Mouse (Mus musculus) heart, postnatal 0 days (tissue): ENCODE measurements at regions not wholly inside any gene's neighbourhood (a gene's known extent, or its start where the extent isn't known, plus 50 kb on each side); places are given as distances from the start of the nearest gene placed in this dataset.

Experiments used
- ATAC-seq: fragments of 200-750 bp; cut with Nextera tagmentation; 2 replicates; pipeline ENCODE4 v1.8.0; 2017; ENCODE audit warnings: low read depth, moderate number of reproducible peaks, moderate library complexity; ENCODE audit not compliant: insufficient read depth
- DNase-seq: peaks from one replicate; pipeline ENCODE4 v3.0.0-alpha.2; 2016; ENCODE audit warnings: low spot score
- H3K27ac ChIP-seq: fragments of 300-500 bp; sonication (generic); 2 replicates; pipeline ENCODE4 v1.5.1; 2014; ENCODE audit warnings: low read depth, mild to moderate bottlenecking
- H3K27me3 ChIP-seq: fragments of 300-500 bp; sonication (generic); 2 replicates; pipeline ENCODE4 v1.6.1; 2014; ENCODE audit warnings: low read length, mixed read lengths; ENCODE audit not compliant: control insufficient read depth, insufficient read depth
- H3K36me3 ChIP-seq: fragments of 300-500 bp; sonication (generic); replicated peaks from 2 replicates; pipeline ENCODE4 v1.6.1; 2014; ENCODE audit warnings: low read length, mixed read lengths; ENCODE audit not compliant: control insufficient read depth, insufficient read depth
- H3K4me1 ChIP-seq: fragments of 300-500 bp; sonication (generic); 2 replicates; pipeline ENCODE4 v1.6.1; 2014; ENCODE audit warnings: antibody characterized with exemption; ENCODE audit not compliant: control insufficient read depth, insufficient read depth
- H3K4me2 ChIP-seq: fragments of 300-500 bp; sonication (generic); 2 replicates; pipeline ENCODE4 v1.6.1; 2014; ENCODE audit warnings: low read depth, mild to moderate bottlenecking, low read length, moderate library complexity
- H3K4me3 ChIP-seq: fragments of 300-500 bp; sonication (generic); 2 replicates; pipeline ENCODE4 v1.5.1; 2014; ENCODE audit warnings: low read depth, low read length
- H3K9ac ChIP-seq: fragments of 300-500 bp; sonication (generic); replicated peaks from 2 replicates; pipeline ENCODE4 v1.6.1; 2014; ENCODE audit warnings: low read depth, low read length, mixed read lengths
- H3K9me3 ChIP-seq: fragments of 300-500 bp; sonication (generic); replicated peaks from 2 replicates; pipeline ENCODE4 v1.6.1; 2016; ENCODE audit warnings: low read length; ENCODE audit not compliant: control insufficient read depth
- CTCF ChIP-seq: IDR thresholded peaks from 2 replicates; pipeline ENCODE4 v1.5.1; 2016; ENCODE audit warnings: antibody characterized with exemption, control low read depth, low read depth
- EP300 ChIP-seq: IDR thresholded peaks from 2 replicates; pipeline ENCODE4 v1.6.1; 2016; ENCODE audit warnings: antibody characterized with exemption, low read depth
- WGBS: fragments of 180-500 bp; shearing (Covaris S2); extraction: QIAGEN DNeasy Blood & Tissue Kit; methylation state at CpG from one replicate; pipeline ENCODE4 v1.1.7; 2014; 5-methylcytosine and 5-hydroxymethylcytosine counted together

DNA sequence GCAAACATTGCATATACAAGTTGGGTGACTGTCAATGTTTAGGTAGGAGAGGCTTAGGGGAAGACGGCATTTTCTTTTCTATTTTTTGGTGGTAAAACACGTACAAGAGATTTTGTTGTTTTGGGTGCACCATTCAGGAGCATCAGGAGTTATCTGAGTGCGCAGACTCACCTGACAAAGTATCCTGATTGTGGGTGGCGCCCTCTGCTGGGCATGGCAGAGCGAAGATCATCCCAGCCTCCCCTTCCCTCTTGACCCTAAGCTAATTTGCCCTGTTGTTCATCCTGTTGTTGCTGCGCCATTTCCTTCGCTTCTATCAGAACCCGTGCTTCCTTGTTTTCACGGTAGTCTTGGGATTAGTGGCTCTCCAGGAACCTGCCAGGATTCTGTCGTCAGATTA, 217.6 kb upstream of the Cnr1 start:
- no peaks in the 10 kb centered on the region for H3K4me1 ChIP-seq
- H3K4me3 ChIP-seq: no peak overlapping the region
- no peak overlapping the region for H3K27ac ChIP-seq
- ATAC-seq (no peak), DNase-seq (no peak)
- H3K9me3 ChIP-seq: 0 out of 2 replicates have a peak, but pooled peaks cover 6% of the 10 kb centered on the region
- H3K4me2 ChIP-seq: no peak overlapping the region
- TF ChIP-seq CTCF (0 out of 2 replicates have a peak, but pooled peaks have one; percentile 11), EP300 (no peak)
- H3K9ac ChIP-seq: no peak overlapping the region
- no peaks in the 10 kb centered on the region for H3K27me3 ChIP-seq
- 50% methylated on average over 10 of the region's 10 CpGs for WGBS
- H3K36me3 ChIP-seq: no peaks in the 10 kb centered on the region

DNA sequence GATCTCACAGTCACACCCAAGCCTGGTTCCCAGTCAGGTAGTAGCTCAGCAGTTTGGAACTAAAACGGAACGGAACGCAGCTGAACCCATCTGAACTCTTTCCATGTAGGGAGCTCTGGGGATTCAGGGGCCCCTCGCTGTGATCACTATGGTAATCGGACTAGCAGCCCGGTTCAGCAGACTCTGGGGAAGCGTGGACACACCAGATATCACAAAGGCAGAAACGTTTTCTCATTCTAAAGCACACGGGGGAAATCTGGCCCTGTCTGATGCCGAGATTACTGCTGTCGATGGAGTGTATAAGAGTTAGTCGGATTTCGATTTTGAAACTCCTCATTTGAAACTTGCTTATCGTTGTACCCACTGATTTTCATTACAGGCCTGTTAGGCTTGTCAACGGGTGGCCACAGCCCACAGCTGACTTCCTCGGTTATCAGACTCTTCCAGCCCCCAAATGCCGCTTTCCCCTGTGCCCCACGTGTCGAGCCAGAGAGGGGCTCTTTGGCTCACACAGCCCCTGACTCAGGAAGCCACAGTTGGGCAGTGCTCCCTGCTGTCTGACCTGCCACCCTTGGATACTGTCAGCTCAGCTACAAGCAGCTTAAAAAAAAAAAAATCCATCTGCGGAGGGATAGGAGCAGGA, 207.8 kb upstream of the Cnr1 start:
- 6% methylated on average over 20 of the region's 20 CpGs for WGBS
- Histone ChIP-seq H3K27me3 (no peaks in the 10 kb centered on the region), H3K36me3 (no peaks in the 10 kb centered on the region), H3K4me1 (no peaks in the 10 kb centered on the region), H3K4me3 (peak overlapping the region; percentile 12), H3K9ac (peak overlapping the region; percentile 1; the same call in 1 of the 2 replicates), H3K27ac (no peak overlapping the region), H3K9me3 (no peaks in the 10 kb centered on the region), H3K4me2 (peak overlapping the region; percentile 46)
- no peak for DNase-seq
- TF ChIP-seq CTCF (no peak), EP300 (no peak)
- peak; percentile 20; the same call in 1 of the 2 replicates for ATAC-seq

DNA sequence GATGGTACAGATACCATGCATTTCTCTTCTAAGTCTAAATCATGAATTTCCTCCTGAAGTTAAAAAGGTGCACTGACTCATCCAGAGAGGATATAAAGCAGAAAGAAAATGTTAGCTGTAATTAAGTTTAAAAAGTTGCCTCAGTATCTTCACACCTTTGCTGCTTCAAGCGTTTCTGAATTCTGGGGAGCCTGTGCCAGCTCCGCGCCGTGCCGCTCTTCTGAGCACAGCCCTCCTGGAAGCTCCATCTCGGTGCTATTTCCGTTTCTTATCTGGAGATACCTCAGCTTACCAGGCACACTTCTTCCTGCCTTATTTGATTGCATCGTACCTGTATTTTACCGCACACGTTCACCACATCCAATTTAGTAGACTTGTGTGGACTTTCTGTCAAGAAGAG, 203.4 kb upstream of the Cnr1 start:
- H3K4me2 ChIP-seq: no peak overlapping the region
- WGBS: 57% methylated on average over 10 of the region's 10 CpGs
- H3K27me3 ChIP-seq: no peaks in the 10 kb centered on the region
- no peak overlapping the region for H3K9ac ChIP-seq
- ATAC-seq (no peak), DNase-seq (no peak)
- no peak overlapping the region for H3K27ac ChIP-seq
- no peak overlapping the region for H3K4me3 ChIP-seq
- no peaks in the 10 kb centered on the region for H3K4me1 ChIP-seq
- H3K9me3 ChIP-seq: no peaks in the 10 kb centered on the region
- H3K36me3 ChIP-seq: no peaks in the 10 kb centered on the region
- TF ChIP-seq EP300 (no peak), CTCF (no peak)

DNA sequence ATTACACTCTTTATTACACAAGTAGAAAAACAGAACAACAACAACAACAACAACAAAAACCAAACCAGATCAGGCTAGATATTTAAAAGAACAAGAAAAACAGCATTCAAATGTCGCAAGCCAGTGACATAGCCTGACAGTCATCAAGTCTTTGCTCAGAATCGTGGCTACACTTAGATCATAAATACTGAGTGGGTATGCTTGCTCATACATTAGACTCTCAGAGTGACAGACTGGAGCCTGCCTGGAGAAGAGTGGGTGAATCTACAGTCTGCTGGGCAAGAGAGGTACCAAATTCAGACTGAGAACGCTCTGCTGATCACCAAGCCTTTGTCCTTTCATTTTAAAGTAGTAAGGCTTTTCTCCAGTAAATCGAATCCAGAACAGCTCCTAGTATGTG, 202.4 kb upstream of the Cnr1 start:
- TF ChIP-seq CTCF (no peak), EP300 (no peak)
- ATAC-seq (no peak), DNase-seq (no peak)
- Histone ChIP-seq H3K9me3 (no peaks in the 10 kb centered on the region), H3K4me1 (no peaks in the 10 kb centered on the region), H3K9ac (no peak overlapping the region), H3K27me3 (no peaks in the 10 kb centered on the region), H3K27ac (no peak overlapping the region), H3K4me2 (no peak overlapping the region), H3K36me3 (no peaks in the 10 kb centered on the region), H3K4me3 (no peak overlapping the region)
- WGBS: 84% methylated on average over 4 of the region's 4 CpGs

DNA sequence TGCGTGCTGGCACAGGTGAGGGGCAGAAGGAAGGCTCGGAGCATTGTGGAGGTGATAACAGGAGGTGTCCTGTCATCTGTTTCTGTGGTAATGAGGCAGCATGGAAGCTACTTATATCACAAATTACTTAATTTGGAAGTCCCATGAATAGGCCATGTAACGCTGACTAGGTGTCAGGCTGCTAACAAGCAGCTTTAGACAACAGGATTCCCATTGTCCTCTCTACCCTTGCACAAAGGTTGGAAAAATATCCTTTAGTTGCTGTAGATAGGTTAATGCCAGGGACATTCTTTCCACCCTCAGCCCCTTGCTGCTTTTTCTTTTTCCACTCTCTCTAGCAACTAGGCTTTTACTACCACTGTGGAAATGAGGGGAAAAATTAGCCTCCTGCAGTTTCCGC, 192.6 kb upstream of the Cnr1 start:
- H3K9me3 ChIP-seq: no peaks in the 10 kb centered on the region
- no peak overlapping the region for H3K4me3 ChIP-seq
- H3K4me2 ChIP-seq: no peak overlapping the region
- no peaks in the 10 kb centered on the region for H3K4me1 ChIP-seq
- WGBS: 42% methylated on average over 4 of the region's 4 CpGs
- ATAC-seq: no peak
- no peak overlapping the region for H3K9ac ChIP-seq
- H3K36me3 ChIP-seq: no peaks in the 10 kb centered on the region
- H3K27ac ChIP-seq: no peak overlapping the region
- DNase-seq: no peak
- H3K27me3 ChIP-seq: no peaks in the 10 kb centered on the region
- TF ChIP-seq EP300 (no peak), CTCF (no peak)

DNA sequence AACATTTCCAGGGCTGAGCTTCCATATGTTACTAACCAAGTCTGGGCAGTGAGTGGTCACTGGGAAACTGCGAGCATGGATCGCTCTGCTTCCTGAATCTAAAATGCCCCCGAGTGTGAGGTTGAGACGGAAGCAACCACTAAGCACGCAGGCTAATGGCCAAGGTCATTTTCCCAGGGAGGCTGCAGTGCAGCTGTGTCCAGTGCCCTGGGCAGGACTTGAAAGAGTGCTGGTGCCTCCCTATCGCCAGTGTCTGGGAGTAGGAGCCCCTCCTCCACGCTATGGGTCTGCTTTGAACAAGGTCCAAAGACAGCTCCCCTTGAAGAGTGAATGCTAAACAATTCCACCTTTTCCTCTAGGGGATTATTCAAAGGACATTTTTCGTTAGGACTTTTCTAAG, 189.5 kb upstream of the Cnr1 start:
- Histone ChIP-seq H3K27me3 (no peaks in the 10 kb centered on the region), H3K9ac (no peak overlapping the region)

More for the DNA sequence above, 189.5 kb upstream of the Cnr1 start:
- Histone ChIP-seq H3K4me1 (no peaks in the 10 kb centered on the region), H3K36me3 (no peaks in the 10 kb centered on the region), H3K27ac (no peak overlapping the region), H3K4me3 (no peak overlapping the region), H3K4me2 (peak overlapping the region; percentile 16), H3K9me3 (no peaks in the 10 kb centered on the region)
- DNase-seq (no peak), ATAC-seq (0 out of 2 replicates have a peak, but pooled peaks have one; percentile 51)
- WGBS: 20% methylated on average over 8 of the region's 8 CpGs
- no peak for TF ChIP-seq EP300
- no peak for TF ChIP-seq CTCF
